Mouse (Mus musculus) adrenal gland, adult 8-10 months (tissue): Measurements from ENCODE around the gene Acot3. TPM values are rescaled to one million over a fixed set of nuclear protein-coding genes. Genes with fewer than 3 reads are reported as not detected.

ENCODE experiments used
- DNase-seq: peaks from one replicate; pipeline ENCODE4 v3.0.0; 2022
- total RNA-seq, 4 experiments: library from RNA; stranded (reverse); gene quantifications; 2 replicates each; pipeline ENCODE4 v1.2.4; 2022

Gene Acot3
- total RNA-seq, 4 experiments from 2014 or later: 0.29 to 2.8 TPM; not detected in 2

DNA sequence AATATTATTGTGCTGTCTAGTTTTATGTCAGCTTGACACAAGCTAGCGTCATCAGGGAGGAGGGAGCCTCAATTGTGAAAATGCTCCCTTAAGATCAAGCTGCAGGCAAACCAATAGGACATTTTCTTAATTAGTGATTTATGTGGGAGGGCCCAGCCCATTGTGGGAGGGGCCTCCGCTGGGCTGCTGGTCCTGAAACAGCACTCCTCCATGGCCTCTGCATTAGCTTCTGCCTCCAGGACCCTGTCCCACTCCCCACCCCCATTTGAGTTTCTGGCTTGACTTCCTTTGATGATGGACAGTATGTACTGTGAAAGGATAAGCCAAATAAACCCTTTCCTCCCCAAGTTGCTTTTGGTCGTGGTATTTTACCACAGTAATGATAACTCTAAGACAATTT is 55.1 kb downstream of the Acot3 start:
- no peak for DNase-seq

- no peak for DNase-seq
These were observed 55.7 kb downstream of the Acot3 start for GRCm38 (mm10) chr12:84107692-84108091.

- DNase-seq: no peak
These were observed 58.0 kb downstream of the Acot3 start for GRCm38 (mm10) chr12:84109924-84110323.

Other genes with a start within 250 kb of the Acot3 start
- gene Numb, start 130.2 kb upstream of the Acot3 start, total RNA-seq: 10 to 100 TPM; 42.0 to 62.1 (median 55.7) TPM
- gene Riox1, start 101.5 kb upstream of the Acot3 start, total RNA-seq: 10 to 100 TPM in 3 of 4 experiments, 1 to 10 TPM in 1; 9.3 to 16.9 (median 15.6) TPM
- gene Heatr4, start 67.3 kb upstream of the Acot3 start, total RNA-seq: not detected
- gene Acot2, start 64.3 kb upstream of the Acot3 start, total RNA-seq: 10 to 100 TPM; 16.1 to 33.1 (median 23.3) TPM
- 10 to 100 TPM in 3 of 4 experiments, 1 to 10 TPM in 1; 4.8 to 15.3 (median 12.3) TPM for gene Acot1, start 42.7 kb upstream of the Acot3 start, total RNA-seq
- 1 to 10 TPM in 2 of 4 experiments, under 1 TPM in 2; 0.56 to 3.5 (median 1.7) TPM for gene Acot4, start 13.8 kb upstream of the Acot3 start, total RNA-seq
- 1 to 10 TPM in 1 of 4 experiments, not detected in 3; 1.2 TPM for gene Gm49366, start 13.2 kb upstream of the Acot3 start, total RNA-seq
- gene Acot5, start 17.2 kb downstream of the Acot3 start, total RNA-seq: under 1 TPM in 2 of 4 experiments, not detected in 2; 0.23 to 0.49 TPM
- 1 to 10 TPM; 6.0 to 8.1 (median 7.0) TPM for gene Acot6, start 48.5 kb downstream of the Acot3 start, total RNA-seq
- 10 to 100 TPM; 14.9 to 30.8 (median 22.0) TPM for gene Dnal1, start 62.2 kb downstream of the Acot3 start, total RNA-seq
- under 1 TPM; 0.09 to 0.56 (median 0.35) TPM for gene Pnma1, start 96.3 kb downstream of the Acot3 start, total RNA-seq
- 10 to 100 TPM; 21.2 to 31.2 (median 27.3) TPM for gene Elmsan1, start 166.7 kb downstream of the Acot3 start, total RNA-seq
- 10 to 100 TPM; 58.2 to 83.0 (median 73.1) TPM for gene Ptgr2, start 233.1 kb downstream of the Acot3 start, total RNA-seq